Mouse (Mus musculus) spleen, postnatal 4 days (tissue): ENCODE measurements around the gene AU021092.

Experiments used
- DNase-seq, 2 experiments: peaks; one replicate each; pipeline ENCODE4 v3.0.0; 2022; ENCODE audit warnings: low spot score in 2 of 2

Gene AU021092

GRCm38 (mm10) chr16:5214126-5214525 lies 8.0 kb downstream of the AU021092 start:
- no peak for DNase-seq

GRCm38 (mm10) chr16:5212150-5212549 lies 9.9 kb downstream of the AU021092 start:
- no peak for DNase-seq

GRCm38 (mm10) chr16:5210365-5210764 lies 11.7 kb downstream of the AU021092 start:
- DNase-seq = no peak

- DNase-seq = no peak
These were observed 16.0 kb downstream of the AU021092 start for GRCm38 (mm10) chr16:5206051-5206450.

DNA sequence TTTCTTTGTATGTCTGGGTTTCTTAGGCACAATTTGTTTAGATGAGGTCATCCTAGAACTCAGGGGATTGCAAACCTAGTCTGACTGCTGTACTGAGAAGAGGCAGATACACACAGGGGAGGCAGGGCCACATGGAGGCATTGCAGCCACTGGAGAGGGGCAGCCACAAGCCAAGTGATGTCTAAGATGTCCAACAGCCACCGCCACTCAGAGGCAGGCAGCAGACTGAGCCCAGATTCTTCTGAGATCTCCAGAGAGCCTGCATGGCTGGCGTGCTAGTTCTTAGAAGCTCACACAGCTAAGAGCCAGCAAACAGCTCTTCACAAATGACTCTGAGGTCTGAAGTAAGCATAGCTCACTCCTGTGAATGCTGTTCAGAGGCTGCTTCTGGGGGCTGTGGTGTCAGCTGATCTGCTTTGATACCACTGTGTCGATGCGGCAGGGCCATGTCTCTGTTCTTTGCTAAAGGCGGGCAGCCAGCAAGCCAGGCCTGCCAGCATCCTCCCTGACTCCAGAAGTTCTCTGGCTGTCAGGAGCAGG lies 16.6 kb downstream of the AU021092 start:
- no peak for DNase-seq

DNA sequence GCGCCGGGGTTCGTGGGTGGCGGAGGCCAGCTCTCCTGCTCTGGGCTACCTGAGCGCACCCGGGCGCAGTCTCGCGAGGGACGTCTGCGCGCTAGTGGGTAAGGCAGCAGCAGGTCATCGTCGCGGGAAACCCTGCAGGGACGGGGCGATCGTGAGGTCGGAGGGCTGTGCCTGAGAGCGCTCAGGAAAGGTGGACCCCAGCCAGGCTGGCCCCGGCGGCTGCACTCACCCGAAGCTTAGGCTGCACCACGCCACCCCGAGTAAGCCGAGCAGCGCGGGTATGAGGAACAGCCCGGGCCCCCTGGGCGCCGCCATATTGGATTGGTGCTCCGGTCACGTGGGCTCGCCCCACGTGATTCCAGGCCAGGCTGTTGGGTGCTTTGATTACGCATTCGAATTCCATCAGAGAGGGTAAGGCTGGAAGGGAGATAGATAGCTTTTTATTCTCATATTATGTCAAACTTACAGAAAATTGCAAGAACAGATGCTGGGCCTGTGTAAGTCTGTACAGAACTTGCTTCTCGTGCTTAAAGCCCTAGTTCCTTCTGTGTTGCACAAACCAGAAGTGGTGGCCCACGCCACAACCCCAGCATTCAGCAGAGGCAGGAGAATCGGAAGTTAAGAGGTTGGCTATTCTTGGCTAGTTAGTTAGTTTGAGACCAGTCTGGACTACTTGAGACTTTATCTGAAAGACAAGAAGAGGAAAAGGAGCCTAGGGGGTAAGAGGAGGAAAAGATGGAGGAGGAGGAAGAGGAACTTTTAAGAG lies 18.2 kb downstream of the AU021092 start, which contains the start of gene Nagpa:
TSS of gene Nagpa (minus strand) at position 345 of the 766 bp plus-strand sequence.
- peak; percentile 70 to 87 for DNase-seq

GRCm38 (mm10) chr16:5203200-5203599 lies 18.9 kb downstream of the AU021092 start:
- peak; percentile 25 to 74 for DNase-seq

GRCm38 (mm10) chr16:5202681-5203080 lies 19.4 kb downstream of the AU021092 start:
- DNase-seq = peak in 1 of 2 experiments; percentile 35

- peak; percentile 48 to 82 for DNase-seq
These were observed 27.0 kb downstream of the AU021092 start for GRCm38 (mm10) chr16:5195080-5195479.

DNA sequence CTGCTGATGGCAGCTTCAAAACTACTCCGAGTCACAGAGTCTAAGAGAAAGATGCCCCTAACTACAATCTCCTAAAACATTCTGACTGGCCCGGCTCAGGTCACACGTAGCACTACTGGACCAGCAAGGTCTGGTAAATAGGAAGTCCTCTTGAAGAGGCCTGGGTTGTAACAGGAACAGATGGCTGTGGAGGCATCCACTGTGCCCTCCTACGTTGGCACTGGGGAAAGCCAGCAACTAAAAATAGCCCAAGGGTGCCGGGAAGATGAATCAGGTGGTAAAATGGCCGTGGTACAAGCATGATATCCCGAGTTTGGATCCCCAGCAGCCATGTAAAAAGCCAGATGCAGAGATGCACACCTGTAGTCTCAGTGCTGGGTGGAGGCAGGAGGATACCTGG lies 35.9 kb downstream of the AU021092 start:
- no peak for DNase-seq

- DNase-seq = no peak
These were observed 36.4 kb downstream of the AU021092 start for GRCm38 (mm10) chr16:5185691-5186090.

DNA sequence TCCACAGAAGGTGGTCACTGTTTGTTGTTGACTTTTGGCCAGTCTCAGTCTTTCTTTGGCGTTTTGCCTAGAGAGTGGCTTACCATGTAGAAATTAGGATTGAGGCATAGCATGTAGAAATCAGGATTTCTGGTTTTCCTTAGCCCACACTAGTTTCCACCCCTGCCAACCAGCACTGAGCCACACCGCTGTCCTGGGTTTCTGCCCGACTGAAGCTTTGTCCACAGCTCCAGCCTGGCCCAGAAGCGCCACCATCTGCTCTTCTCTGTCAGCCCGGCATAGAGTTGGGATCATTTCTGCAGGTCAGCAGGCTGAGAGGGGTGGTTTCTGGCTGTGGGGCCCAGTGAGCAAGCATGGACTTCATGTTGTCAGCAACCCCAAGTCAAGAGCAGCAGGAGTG lies 37.1 kb downstream of the AU021092 start:
- no peak for DNase-seq

DNA sequence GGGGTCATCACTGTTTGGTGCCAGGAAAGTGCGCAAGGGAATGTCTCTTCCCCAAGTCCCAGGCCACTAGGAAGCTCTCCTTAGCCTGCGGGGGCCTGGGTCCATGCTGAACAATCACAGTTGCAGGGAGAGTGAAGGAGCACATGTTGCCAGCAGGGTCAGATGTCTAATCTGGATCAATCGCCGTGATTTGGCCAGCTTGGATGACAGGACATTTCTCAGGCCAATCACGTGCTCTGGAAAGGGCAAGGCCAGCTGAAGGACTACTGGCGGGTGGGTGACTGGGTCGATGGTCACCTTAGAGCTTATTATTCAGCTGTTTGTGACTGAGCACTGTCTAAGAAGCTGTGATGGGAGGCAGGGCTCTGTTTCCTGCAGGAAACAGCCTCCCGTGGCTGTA lies 38.0 kb downstream of the AU021092 start:
- no peak for DNase-seq

GRCm38 (mm10) chr16:5183310-5183975 lies 38.7 kb downstream of the AU021092 start:
- no peak for DNase-seq

GRCm38 (mm10) chr16:5172636-5173035 lies 49.5 kb downstream of the AU021092 start:
- no peak for DNase-seq

DNA sequence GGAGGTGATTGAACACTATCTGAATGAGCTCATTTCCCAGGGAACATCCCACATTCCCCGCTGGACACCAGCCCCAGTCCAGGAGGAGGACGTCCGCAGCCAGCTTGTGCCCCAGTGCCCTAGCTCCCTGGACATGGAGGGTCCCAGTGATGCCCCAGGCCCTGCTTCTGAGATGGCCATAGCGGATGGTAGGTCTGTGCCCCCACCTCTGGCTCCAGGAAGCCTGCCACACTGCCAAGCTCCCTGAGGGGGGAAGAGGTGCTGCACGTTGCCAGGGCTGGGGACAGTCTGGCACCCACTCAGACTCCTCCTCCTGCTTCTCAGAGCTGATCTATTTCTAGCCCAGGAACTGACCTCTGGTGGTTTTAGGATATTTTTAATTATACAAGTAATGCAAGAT lies 53.3 kb downstream of the AU021092 start:
- DNase-seq = no peak

DNA sequence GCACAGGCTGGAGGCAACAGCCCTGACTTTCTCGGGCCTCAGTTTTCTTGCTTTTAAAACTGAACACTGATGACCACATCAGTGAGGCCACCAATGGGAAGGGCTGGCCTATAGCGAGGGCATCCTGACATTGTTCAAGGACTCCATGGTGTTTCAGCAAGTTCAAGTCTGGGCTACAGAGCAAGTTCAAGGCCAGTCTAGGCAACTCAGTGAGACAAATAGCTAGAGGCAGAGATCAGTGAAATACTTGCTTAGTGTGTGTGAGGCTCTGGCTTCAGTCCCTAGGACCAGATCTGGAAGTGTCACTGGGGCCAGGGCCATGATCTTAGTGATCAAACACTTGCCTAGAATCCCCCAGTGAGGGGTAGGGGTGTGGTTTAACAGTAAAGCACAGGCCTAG lies 54.1 kb downstream of the AU021092 start:
- DNase-seq = no peak

DNA sequence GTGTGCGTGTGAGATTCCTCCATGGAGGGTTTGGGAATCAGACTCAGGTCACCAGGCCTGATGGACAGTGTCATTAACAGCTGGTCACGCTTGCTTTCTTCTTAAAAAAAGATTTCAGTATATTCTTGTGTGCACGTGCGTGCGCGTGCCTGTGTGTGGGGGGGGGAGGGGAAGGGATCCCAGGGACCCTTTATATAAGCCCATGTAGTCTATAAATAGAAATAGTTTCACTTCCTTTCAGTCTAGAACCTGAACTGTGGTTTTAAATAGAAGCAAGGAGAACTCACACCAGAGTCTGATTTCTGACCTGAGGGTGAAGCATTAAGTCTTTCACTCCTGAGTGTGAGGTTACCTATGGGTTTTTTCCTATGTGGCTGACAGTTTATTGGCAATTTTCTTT lies 57.8 kb downstream of the AU021092 start:
- DNase-seq = no peak
